Mouse (Mus musculus): ENCODE measurements around the gene Klb.

The Klb gene

DNA sequence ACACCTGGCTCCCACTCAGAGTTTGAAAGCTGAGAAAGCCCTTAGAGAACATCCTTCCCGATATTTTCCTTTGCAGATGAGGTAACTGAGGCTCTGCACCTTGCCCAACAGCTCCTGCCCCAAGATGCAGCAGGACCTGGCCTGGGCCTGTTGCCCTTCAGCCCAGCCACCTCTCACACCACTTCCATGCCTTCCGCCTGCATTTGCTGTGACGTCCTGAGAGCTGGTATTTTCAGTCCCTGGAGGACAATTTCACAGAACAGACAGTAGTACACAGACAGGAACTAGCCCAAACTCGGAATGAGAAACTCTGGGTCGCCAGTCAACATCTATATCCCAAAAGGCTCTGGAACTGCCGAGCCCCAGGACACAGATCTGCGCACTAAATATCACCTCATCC is 26.6 kb downstream of the Klb start:
- DNase-seq (ENCODE audit: low read depth) = no peak

- DNase-seq (ENCODE audit: low read depth) = no peak
Observed at GRCm38 (mm10) chr5:65385704-65386103, 37.6 kb downstream of the Klb start.

GRCm38 (mm10) chr5:65387008-65387867 is 39.1 kb downstream of the Klb start:
- DNase-seq (ENCODE audit: low read depth) = no peak

DNA sequence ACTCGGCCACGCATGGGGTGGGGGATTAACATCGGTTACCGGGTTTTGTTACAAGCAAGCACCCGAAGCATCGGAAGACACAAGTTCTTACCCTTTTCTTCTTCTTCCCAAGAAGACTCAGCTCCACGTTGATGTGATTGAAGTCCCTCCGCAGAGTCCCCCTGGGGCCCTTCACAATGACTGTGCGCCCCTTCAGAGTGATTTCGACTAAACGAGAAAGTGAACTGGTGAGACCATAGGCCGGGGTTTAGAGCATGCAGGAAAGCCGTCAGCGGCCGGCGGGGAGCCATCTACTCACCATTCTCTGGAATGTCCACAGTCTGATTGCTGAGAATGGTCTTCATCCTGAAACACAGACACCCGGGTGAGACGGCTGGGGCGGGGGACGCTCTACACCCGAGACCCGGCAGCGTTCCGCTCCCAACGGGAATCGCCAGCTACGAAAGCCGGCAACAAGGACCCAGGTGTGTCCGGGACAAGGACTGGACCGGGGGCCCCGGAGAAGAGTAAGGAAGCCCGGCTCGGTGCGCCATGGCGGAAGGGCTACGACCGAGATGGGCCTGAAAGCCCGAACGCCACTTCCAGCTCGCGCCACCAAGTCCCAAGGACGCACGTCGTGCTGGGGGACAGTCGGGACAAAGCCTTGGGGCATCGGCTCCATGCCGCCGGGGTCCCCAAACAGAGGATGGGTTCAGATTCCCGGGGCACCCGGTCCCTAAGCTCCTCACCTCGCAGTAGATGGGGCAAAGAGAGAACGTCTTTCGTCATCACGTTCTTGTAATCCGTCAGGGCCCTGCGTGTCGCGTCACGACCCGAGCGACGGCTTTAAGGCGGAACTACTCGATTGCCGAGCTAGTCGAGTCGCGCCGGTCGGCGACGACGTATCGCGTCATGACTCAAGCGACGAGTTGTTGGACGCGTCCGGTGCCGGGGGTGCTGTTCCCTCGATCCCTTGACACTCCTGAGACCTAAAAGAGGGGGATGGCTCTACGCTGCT is 42.8 kb downstream of the Klb start, which contains the start of the genes Rpl9 and Lias:
Rpl9 (minus strand) TSS at position 797 of the 997 bp plus-strand sequence.
Lias (plus strand) TSS at position 850 of the 997 bp plus-strand sequence.
- peak; percentile 99 for DNase-seq (ENCODE audit: low read depth)

DNA sequence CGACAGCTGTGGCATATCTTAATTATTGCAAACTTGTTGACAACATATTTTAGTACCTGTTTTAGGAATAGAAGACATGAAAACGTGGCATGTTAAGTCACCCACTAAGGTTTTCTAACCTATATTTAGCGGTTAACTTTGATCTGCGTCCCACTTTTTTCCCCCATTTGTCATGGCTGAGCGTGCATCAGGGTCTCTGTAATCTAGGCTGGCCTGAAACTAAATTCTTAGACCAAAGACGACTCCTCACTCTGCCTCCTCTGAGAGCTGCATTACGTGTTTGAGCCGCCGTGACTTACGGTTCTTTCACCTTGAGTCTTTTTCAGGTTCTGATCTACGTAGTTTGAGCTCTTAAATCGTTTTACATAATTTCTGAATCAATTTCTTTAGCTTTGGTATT is 43.6 kb downstream of the Klb start:
- no peak for DNase-seq (ENCODE audit: low read depth)

- DNase-seq (ENCODE audit: low read depth) = no peak
Observed at GRCm38 (mm10) chr5:65394425-65394824, 46.3 kb downstream of the Klb start.

GRCm38 (mm10) chr5:65401251-65401994 is 53.3 kb downstream of the Klb start:
- DNase-seq (ENCODE audit: low read depth) = peak; percentile 87

DNA sequence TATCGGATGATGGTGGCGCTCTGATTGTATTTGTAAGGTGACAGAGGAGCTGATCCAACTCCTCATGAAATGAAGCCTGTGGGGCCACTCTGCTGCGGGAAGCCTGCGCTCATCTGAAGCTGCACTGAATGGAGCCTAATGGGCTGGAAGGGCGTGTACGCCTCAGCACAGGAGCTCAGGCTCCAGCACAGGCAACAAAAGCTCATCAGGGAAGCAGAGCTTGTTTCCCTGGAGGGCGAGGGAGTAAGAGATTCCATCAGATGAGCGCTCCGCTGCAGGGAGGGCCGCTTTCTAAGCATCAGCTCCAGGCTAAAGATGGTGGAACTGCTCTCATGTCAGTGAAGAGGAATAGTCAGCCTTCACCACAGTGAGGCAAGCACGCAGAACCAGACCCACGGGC is 59.9 kb downstream of the Klb start:
- DNase-seq (ENCODE audit: low read depth) = no peak

- no peak for DNase-seq (ENCODE audit: low read depth)
Observed at GRCm38 (mm10) chr5:65415653-65416458, 67.7 kb downstream of the Klb start.

- no peak for DNase-seq (ENCODE audit: low read depth)
Observed at GRCm38 (mm10) chr5:65419136-65419535, 71.0 kb downstream of the Klb start.

DNA sequence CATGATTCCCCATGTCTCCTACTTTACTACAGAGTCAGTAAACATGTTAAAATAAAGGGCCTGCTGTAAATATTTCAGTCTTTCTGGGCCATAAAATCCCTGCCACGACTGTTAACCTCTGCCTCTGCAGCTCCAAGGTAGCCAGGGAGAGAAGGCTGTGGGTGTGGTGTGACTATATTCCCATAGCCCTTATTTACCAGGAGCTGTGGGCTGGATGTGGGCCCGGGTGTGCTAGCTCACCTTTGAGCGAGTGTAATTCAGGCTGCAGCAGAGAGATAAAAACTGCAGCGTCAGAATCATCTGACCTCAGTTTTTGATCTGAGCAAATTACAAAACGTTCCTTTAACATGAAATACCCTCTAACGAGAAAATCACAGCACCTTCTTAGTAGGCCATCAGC is 72.7 kb downstream of the Klb start:
- DNase-seq (ENCODE audit: low read depth) = no peak

- no peak for DNase-seq (ENCODE audit: low read depth)
Observed at GRCm38 (mm10) chr5:65422803-65423202, 74.7 kb downstream of the Klb start.

DNA sequence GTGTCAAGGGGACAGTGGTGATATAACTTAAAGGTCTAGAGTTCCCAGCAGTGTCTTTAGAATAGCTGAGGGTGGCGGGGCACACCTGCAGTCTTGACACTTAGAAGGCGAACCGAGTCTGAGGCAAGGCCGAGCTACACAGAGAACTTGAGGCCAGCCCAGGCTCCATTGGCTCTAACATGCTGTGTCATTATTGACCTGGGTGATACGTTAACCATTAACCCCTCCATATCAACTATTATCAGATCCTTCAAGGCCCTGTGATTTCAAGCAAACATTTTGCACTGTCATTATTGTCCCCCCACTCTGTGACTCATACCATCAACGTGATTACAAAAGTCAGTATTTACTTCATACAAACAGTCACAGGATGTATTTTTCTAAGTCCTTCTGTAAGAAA is 76.1 kb downstream of the Klb start:
- no peak for DNase-seq (ENCODE audit: low read depth)

DNA sequence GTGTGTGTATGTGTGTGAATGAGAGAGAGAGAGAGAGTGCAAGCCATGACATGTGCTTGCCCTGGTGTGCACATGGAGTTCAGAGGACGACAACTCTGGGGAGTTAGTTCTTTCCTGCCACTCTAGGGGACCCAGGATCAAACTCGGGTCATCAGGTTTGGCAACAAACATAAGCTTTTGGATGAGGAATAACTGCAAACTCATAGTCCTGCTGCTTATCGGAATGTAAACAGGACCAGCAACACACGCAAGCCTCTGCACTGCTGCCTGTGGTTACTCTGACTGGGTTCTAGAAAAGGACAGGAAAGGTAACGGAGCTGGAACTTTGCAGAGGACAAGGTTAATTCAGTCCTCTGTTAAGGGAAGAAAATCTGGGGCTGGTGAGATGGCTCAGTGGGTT is 77.1 kb downstream of the Klb start:
- DNase-seq (ENCODE audit: low read depth) = no peak

DNA sequence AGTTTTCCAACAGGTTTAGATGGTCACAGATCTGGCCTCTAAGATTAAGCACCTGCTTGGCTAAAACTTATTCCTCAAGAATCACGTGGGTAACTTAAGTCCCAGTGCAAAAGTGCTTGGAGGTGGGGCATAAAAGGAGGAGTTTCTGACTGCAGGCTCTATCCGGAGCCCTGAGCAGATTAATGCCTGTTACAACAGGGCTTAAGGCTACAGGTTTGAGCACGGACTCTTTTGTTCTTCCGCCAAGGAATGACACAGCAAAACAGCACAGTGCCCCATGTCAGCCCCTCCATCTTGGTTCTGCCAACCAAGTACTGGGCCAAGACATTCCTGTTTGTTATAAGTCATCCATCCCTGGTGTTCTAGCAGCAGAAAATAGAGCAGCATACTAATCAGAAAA is 80.2 kb downstream of the Klb start:
- DNase-seq (ENCODE audit: low read depth) = no peak

GRCm38 (mm10) chr5:65429441-65429840 is 81.3 kb downstream of the Klb start:
- no peak for DNase-seq (ENCODE audit: low read depth)

Measured in naive thymus-derived CD4-positive, alpha-beta T cell, adult 2 months (primary cell).